Mouse (Mus musculus): ENCODE data around the gene Crocc2.

DNA sequence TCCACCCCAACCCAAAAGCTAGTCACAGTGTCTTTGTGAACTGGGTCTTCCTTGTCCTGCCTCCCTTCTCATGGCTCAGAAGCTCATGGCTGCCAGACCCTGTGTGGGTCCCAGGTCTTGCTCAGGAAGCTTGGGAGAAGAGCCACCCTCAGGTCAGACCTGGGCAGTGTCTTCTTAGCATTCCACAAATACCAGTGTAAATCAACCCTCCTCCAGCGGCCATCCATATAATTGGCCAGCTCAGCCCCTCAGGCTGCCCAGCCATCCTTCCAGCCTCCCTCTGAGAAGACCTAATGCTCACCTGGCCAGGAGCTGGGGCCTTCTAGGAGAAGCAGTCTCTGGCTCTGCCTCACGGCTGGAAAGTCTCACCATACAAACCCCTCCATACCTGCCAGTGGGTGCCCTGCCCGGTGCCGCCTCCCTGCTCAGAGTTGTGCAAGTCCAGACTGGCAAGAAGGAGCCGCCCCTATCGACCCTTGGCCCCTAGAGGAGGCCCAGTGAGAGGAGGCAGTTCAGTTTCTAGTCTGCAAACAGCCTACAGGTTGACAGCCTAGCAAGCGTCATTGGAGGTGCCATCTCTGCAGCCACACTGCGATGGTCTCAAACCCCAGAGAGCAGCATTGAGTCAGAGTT, 7.9 kb upstream of the Crocc2 start, which contains the start of gene 2310007B03Rik:
- no peak for TF ChIP-seq CTCF (IDR thresholded peaks at IDR 0.05; ENCODE audit: low read depth, low read length)
- TF ChIP-seq POLR2A (IDR thresholded peaks at IDR 0.05; ENCODE audit: borderline replicate concordance, low read depth, low read length): no peak
